ENCODE assay signal across 26 mouse cellular contexts in the genomic region with DNA sequence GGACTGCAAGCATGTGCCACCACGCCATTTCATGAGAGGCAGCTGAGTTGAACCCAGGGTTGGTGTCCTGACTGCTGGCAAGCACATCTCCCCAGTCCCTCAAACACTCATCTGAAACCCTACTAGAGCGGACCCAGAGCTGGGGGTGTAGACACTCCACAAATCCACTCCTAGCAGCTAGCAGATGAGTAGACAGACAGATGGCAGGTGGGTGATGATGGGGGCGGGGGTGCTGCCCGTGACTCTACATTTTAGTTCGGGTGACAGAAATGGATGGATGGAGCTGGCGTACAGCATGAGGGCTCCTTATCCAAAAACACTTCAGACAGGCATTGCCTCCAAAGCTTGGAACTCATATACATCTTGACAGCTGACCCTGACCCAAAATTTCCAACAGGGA. TPM values are rescaled to one million over a fixed set of nuclear protein-coding genes. Genes with fewer than 3 reads are reported as not detected.
DNase-seq lines count a peak whose midpoint lies in the region; ATAC-seq and TF ChIP-seq lines count a peak whose summit lies in the region.
"Had no signal": no experiment of that assay in that cellular context is flagged by ENCODE, and none has a peak within 500 bp of the region (broad histone marks: within the 10 kb centered on the region; RNA-seq: fewer than 3 reads in every experiment).

No protein-coding gene starts in this region.

- no peak for TF ChIP-seq EP300 in stomach, postnatal 0 days (optimal IDR thresholded peaks at IDR 0.05)

- H3K9ac ChIP-seq in stomach, postnatal 0 days (ENCODE audit: low read length) = no peak overlapping the region
- H3K9ac ChIP-seq: embryonic facial prominence, embryonic 15.5 days; limb, embryonic 12.5 days; liver, embryonic 14.5 days had no signal

- no peak overlapping the region for H3K4me3 ChIP-seq in kidney, adult 2 months (ENCODE audit: insufficient read depth, low read depth, low read length)
- no peak overlapping the region for H3K4me3 ChIP-seq in stomach, postnatal 0 days (ENCODE audit: low read depth, low read length)
- H3K4me3 ChIP-seq: embryonic facial prominence, embryonic 15.5 days; limb, embryonic 12.5 days had no signal

- no peaks in the 10 kb centered on the region for H3K4me1 ChIP-seq in kidney, adult 2 months (ENCODE audit: control insufficient read depth, insufficient read depth, low read length)
- no peaks in the 10 kb centered on the region for H3K4me1 ChIP-seq in stomach, postnatal 0 days (replicated peaks; ENCODE audit: control insufficient read depth, insufficient read depth)

- H3K27ac ChIP-seq in kidney, adult 2 months (ENCODE audit: insufficient read depth, low read depth, low read length) = no peak overlapping the region
- H3K27ac ChIP-seq in stomach, postnatal 0 days (replicated peaks) = no peak overlapping the region
- H3K27ac ChIP-seq: embryonic facial prominence, embryonic 15.5 days; limb, embryonic 12.5 days; liver, embryonic 14.5 days had no signal

- H3K9me3 ChIP-seq in stomach, postnatal 0 days (ENCODE audit: control insufficient read depth, low read length) = no peaks in the 10 kb centered on the region
- H3K9me3 ChIP-seq: embryonic facial prominence, embryonic 15.5 days; limb, embryonic 12.5 days had no signal

- no peak overlapping the region for H3K4me2 ChIP-seq in stomach, postnatal 0 days (replicated peaks; ENCODE audit: low read depth)
- H3K4me2 ChIP-seq: embryonic facial prominence, embryonic 15.5 days; heart, embryonic 11.5 days; limb, embryonic 12.5 days had no signal

- TF ChIP-seq CTCF in kidney, adult 2 months (conservative IDR thresholded peaks at IDR 0.05; ENCODE audit: insufficient read depth, insufficient read length, low read depth, low read length) = no peak
- no peak for TF ChIP-seq CTCF in stomach, postnatal 0 days (IDR thresholded peaks at IDR 0.05; ENCODE audit: low read depth)

- DNase-seq in layer of hippocampus, adult 18-20 months (ENCODE audit: low spot score in 2 of 2) = peak; percentile 77 to 93
- peak; percentile 65 to 85 for DNase-seq in left cerebral cortex, adult 18-20 months (ENCODE audit: low spot score in 2 of 2)
- DNase-seq in right cerebral cortex, postnatal 14 days = peak; percentile 44
- DNase-seq in kidney, adult 2 months = no peak
- DNase-seq in stomach, postnatal 0 days (ENCODE audit: low spot score) = no peak
- DNase-seq: adrenal gland, postnatal 10 days; cerebellum, adult 8-10 months; gastrocnemius, postnatal 10 days; spleen, adult 18-20 months; thymus, postnatal 36 days had no signal

- TF ChIP-seq POLR2A in kidney, adult 2 months (IDR thresholded peaks at IDR 0.05; ENCODE audit: low read depth, low read length) = no peak

- no peaks in the 10 kb centered on the region for H3K27me3 ChIP-seq in kidney, adult 2 months (replicated peaks; ENCODE audit: control insufficient read depth, insufficient read depth, low read length)
- no peaks in the 10 kb centered on the region for H3K27me3 ChIP-seq in stomach, postnatal 0 days (ENCODE audit: control insufficient read depth, insufficient read depth, low read length)
- H3K27me3 ChIP-seq: embryonic facial prominence, embryonic 15.5 days; limb, embryonic 12.5 days had no signal

- H3K36me3 ChIP-seq in kidney, adult 2 months (ENCODE audit: control insufficient read depth, insufficient read depth, low read length) = no peaks in the 10 kb centered on the region
- no peaks in the 10 kb centered on the region for H3K36me3 ChIP-seq in stomach, postnatal 0 days (ENCODE audit: control insufficient read depth, insufficient read depth, low read length)
- H3K36me3 ChIP-seq: embryonic facial prominence, embryonic 15.5 days; limb, embryonic 12.5 days had no signal

- ATAC-seq in frontal cortex, adult (ENCODE audit: low TSS enrichment) = peak; percentile 96
- ATAC-seq in granulocyte monocyte progenitor cell, adult 5-6 weeks (replicated peaks; ENCODE audit: poor library complexity, severe bottlenecking) = no peak
- no peak for ATAC-seq in stomach, postnatal 0 days (ENCODE audit: low FRiP score, low TSS enrichment)
- ATAC-seq: hindbrain, embryonic 16.5 days; lung, postnatal 0 days had no signal

- 92% methylated on average over 6 of the region's 6 CpGs for WGBS in kidney, adult 2 months
- 85% methylated on average over 6 of the region's 6 CpGs for WGBS in stomach, postnatal 0 days

RNA-seq across cellular contexts. Expression of a gene that starts 26.9 kb away (rescaled TPM):
- total RNA-seq in layer of hippocampus, adult 18-20 months (2021) = 1 to 10 TPM; 1.2 to 1.4 TPM
- under 1 TPM; 0.14 to 0.23 TPM for total RNA-seq in left cerebral cortex, adult 18-20 months (2021)
- 0.17 TPM in 1 of 2 replicates, not detected in the other for total RNA-seq in granulocyte monocyte progenitor cell, adult 5-6 weeks (2014; fragmentation: Nextera tagmentation)
- not detected in 2 replicates for total RNA-seq in granulocyte monocyte progenitor cell, adult 5-6 weeks (2017)
- polyA plus RNA-seq in kidney, adult 2 months (2012; rRNA removed) = 1.3 and 1.7 TPM in 2 replicates
- 1.1 TPM in 2 replicates for polyA plus RNA-seq in stomach, postnatal 0 days (2015; fragmentation: Nextera tagmentation; extraction: Ambion mirVana)

RNA-seq across cellular contexts. Expression of a gene that starts 51.3 kb away (rescaled TPM):
- not detected for total RNA-seq in layer of hippocampus, adult 18-20 months (2021)
- total RNA-seq in left cerebral cortex, adult 18-20 months (2021) = not detected
- total RNA-seq in granulocyte monocyte progenitor cell, adult 5-6 weeks (2014; fragmentation: Nextera tagmentation) = not detected in 2 replicates
- not detected in 2 replicates for total RNA-seq in granulocyte monocyte progenitor cell, adult 5-6 weeks (2017)
- polyA plus RNA-seq in kidney, adult 2 months (2012; rRNA removed) = 0.65 and 1.5 TPM in 2 replicates
- polyA plus RNA-seq in stomach, postnatal 0 days (2015; fragmentation: Nextera tagmentation; extraction: Ambion mirVana) = 0.05 TPM in 1 of 2 replicates, not detected in the other
- total RNA-seq: ES-E14; gastrocnemius, postnatal 10 days; heart, postnatal 25 days; midbrain, postnatal 0 days had no signal
- polyA plus RNA-seq: C2C12; embryonic facial prominence, embryonic 15.5 days; forebrain, embryonic 11.5 days; hindbrain, embryonic 16.5 days; kidney, embryonic 14.5 days; limb, embryonic 12.5 days; midbrain, postnatal 0 days; neural tube, embryonic 11.5 days; testis, adult 2 months had no signal

Comparison
In these comparisons a context has a peak if more than half of its experiments do, and no peak if none do; other contexts are left out.
1. DNase-seq: peak in layer of hippocampus, adult 18-20 months (2 of 2), left cerebral cortex, adult 18-20 months (2 of 2) and right cerebral cortex, postnatal 14 days (single experiment); none in kidney, adult 2 months (single experiment) and stomach, postnatal 0 days (single experiment).